Mouse (Mus musculus) lung, adult 2 months (tissue): ENCODE measurements around the gene Kcna1. TPM values are rescaled to one million over a fixed set of nuclear protein-coding genes. Genes with fewer than 3 reads are reported as not detected.

Experiments used
- DNase-seq: peaks from one replicate; pipeline ENCODE4 v3.0.0; 2022
- H3K4me1 ChIP-seq: fragments of 200-500 bp; 2 replicates; pipeline ENCODE4 v1.6.1; 2011; ENCODE audit warnings: low read length; ENCODE audit not compliant: control insufficient read depth, insufficient read depth
- H3K4me3 ChIP-seq: fragments of 200-500 bp; replicated peaks from 2 replicates; pipeline ENCODE3; 2011; ENCODE audit warnings: low read depth, mild to moderate bottlenecking, control low read depth, low read length; ENCODE audit errors: extremely low read depth
- CTCF ChIP-seq: fragments of 200-500 bp; IDR thresholded peaks from 2 replicates; pipeline ENCODE4 v1.5.1; 2011; ENCODE audit warnings: mild to moderate bottlenecking, low read length, control low read depth; ENCODE audit not compliant: insufficient read depth
- POLR2A ChIP-seq: fragments of 200-500 bp; IDR thresholded peaks from 2 replicates; pipeline ENCODE4 v1.6.1; 2011; ENCODE audit warnings: low read depth, mild to moderate bottlenecking, control low read depth, low read length, borderline replicate concordance; ENCODE audit errors: extremely low read depth
- WGBS: fragments of 180-500 bp; shearing (Covaris S2); methylation state at CpG from one replicate; pipeline ENCODE4 v1.1.7; 2018; 5-methylcytosine and 5-hydroxymethylcytosine counted together
- polyA plus RNA-seq: library from polyadenylated mRNA; depleted of rRNA; stranded (reverse); fragments of >200 nt; gene quantifications from 2 replicates; pipeline ENCODE4 v1.2.3, GENCODE M21; 2012; rRNA removed

The Kcna1 gene
- polyA plus RNA-seq, 1 experiment = 1.3 TPM

DNA sequence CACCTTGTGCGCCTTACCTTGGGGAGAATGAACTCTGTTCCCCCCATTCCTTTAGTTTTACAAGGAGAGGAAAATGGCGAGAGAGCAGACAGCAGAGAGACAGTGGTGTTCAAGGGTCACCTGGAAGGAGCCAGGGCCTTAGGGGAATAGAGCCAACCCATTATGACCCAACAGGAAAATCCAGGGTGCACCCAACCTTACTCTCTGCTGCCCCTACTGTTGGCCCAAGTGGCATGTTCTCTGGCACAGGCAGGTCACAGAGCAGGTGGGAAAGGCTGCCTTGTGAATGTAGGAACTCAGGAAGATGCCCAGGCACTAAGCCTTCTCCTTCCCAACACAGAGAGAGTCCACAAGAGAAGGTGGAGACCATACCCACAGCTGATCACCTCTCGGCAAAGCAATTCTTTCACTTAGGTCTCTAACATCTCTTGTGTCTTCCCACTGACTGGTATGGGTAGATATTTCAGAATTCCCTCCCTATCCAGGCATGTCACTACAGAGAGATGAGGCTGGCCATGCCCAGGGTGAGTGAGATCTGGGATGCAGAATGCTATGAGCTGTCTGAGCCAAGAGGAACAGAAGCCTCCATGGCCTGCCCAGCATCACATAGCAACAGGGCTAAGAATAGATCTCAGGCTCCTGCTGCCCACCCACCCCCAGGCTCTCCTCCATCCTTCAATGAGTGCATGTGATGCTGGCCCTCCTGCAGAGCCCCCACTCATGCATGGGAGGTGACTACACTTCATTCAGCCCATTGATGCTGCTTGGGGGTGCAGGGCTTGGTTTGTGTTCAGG, 46.8 kb downstream of the Kcna1 start:
- no peaks in the 10 kb centered on the region for H3K4me1 ChIP-seq
- TF ChIP-seq CTCF (0 out of 2 replicates have a peak, but pooled peaks have one; percentile 3), POLR2A (no peak)
- H3K4me3 ChIP-seq = no peak overlapping the region
- WGBS = 81% methylated on average over 3 of the region's 3 CpGs
- no peak for DNase-seq

DNA sequence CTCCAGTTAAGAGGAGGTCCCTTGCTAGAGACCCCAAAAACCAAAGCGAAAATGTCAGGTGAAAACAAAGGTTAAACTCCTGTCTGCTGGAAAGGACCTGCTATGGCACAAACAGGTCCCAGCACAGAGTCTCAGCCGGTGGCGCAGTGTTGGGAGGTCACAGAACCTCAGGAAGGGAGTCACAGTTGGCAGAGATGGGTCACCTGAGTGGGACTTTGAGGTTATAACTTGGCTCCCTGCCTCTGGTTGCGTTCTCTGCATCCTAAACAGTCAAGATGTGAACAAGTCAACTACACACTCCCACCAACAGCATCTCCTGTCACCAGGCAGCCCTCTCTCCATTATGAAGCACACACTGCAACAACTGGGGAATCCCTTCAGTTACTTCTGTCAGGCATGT, 48.4 kb downstream of the Kcna1 start:
- WGBS = 91% methylated on average over 4 of the region's 4 CpGs
- no peak for DNase-seq
- H3K4me3 ChIP-seq = no peak overlapping the region
- no peak for TF ChIP-seq CTCF
- TF ChIP-seq POLR2A = no peak
- no peaks in the 10 kb centered on the region for H3K4me1 ChIP-seq

DNA sequence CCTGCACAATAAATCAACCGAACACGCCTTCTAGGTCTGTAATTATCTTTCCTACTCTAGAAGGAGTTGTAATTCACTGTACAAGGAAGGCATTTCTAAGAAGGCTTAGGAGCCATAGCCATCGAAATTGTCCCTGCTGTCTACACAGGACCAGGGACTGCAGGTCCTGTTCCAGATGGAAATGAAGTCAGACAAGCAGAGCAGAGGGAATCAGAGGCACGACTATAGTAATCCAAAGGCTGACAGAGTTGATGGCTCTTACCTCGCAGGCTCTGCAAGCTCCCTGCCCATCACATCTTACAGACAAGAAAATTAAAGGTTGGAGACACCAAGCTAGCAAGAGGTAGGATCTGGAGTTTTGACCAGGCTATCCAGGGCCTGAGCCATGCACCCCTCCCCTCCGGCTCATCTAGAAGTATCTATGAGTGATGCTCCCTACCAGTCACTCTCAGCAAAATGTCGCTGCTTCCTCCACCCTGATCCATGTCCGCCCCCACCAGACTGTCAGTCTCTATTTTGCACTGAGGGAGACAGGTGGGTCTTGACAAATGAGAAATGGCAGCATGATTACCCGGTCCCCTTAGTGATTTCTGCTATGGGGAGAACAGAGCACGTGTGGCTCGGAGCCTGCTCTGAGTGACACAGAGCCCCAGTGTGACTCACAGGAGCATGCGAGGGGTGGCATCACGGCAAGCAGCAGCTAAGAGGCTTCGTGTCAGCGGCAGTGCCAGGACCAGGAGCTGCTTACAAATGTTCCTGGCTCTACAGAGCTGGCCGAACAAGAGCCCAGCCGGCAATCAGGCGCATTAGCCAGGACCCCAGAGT, 50.2 kb downstream of the Kcna1 start:
- H3K4me3 ChIP-seq = no peak overlapping the region
- TF ChIP-seq POLR2A = no peak
- TF ChIP-seq CTCF = no peak
- no peaks in the 10 kb centered on the region for H3K4me1 ChIP-seq
- DNase-seq = no peak
- 76% methylated on average over 18 of the region's 18 CpGs for WGBS

- DNase-seq = no peak
- Histone ChIP-seq H3K4me1 (no peaks in the 10 kb centered on the region), H3K4me3 (no peak overlapping the region)
- 30% methylated on average over 5 of the region's 5 CpGs for WGBS
- no peak for TF ChIP-seq POLR2A
- TF ChIP-seq CTCF = no peak
These were observed 51.1 kb downstream of the Kcna1 start for GRCm38 (mm10) chr6:126595130-126595529.

DNA sequence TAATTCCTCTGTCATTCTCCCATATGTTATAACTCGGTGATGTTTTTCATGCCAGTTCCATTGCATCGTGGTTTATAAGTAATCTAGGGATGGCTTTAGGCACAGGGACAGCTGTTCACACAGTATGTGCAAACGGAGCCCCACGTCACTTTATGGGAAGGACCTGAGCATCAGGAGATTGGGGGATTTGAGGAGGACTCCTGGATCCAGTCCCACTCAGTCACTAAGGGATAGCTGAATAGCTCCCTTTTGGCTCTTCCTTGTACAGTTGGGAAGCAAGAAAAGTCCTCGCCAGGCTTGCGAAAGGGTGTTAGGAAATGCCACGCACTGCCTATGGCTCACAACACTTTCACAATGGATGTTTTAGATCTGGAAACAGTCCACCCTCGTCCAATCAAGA, 51.8 kb downstream of the Kcna1 start:
- no peak overlapping the region for H3K4me3 ChIP-seq
- no peaks in the 10 kb centered on the region for H3K4me1 ChIP-seq
- no peak for DNase-seq
- WGBS = 73% methylated on average over 8 of the region's 8 CpGs
- TF ChIP-seq POLR2A (no peak), CTCF (no peak)

DNA sequence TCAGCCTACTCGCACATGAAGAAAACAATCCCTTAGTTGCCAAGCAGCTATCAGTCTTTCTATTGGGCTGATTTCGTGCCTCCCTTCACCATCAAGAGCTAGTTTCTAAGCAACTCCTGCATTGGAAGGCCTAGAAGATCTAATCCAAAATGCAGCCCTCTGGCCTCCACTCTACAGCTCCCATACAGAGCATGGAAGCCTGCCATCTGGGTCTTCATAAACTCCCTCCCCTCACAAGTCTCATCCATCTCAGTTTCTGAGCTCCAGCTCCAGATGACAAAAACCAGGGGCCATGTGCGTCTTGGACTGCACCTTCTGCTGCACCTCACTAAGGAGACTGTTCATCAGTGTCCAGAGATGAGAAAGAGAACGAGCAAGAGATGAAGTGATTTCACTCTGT, 52.8 kb downstream of the Kcna1 start:
- Histone ChIP-seq H3K4me3 (no peak overlapping the region), H3K4me1 (no peaks in the 10 kb centered on the region)
- WGBS = 73% methylated on average over 4 of the region's 4 CpGs
- DNase-seq = no peak
- TF ChIP-seq POLR2A = no peak
- TF ChIP-seq CTCF = no peak

Other genes with a start within 250 kb of the Kcna1 start
- 1.1 and 1.4 TPM in 2 replicates for gene Kcna5, start 111.0 kb downstream of the Kcna1 start, polyA plus RNA-seq
- 0.31 and 0.93 TPM in 2 replicates for gene Kcna6, start 94.3 kb upstream of the Kcna1 start, polyA plus RNA-seq
- 46.2 and 69.8 TPM in 2 replicates for gene Ndufa9, start 202.8 kb upstream of the Kcna1 start, polyA plus RNA-seq
- not detected in 2 replicates for gene Akap3, start 206.7 kb upstream of the Kcna1 start, polyA plus RNA-seq